Mouse (Mus musculus) embryonic fibroblast, embryonic 13.5 days (primary cell): ENCODE data around the gene Sorcs2.

Experiments used
- CTCF ChIP-seq: IDR thresholded peaks from 2 replicates; pipeline ENCODE4 v1.5.1; 2011; ENCODE audit warnings: mild to moderate bottlenecking, control low read depth, low read length, moderate library complexity, borderline replicate concordance; ENCODE audit not compliant: insufficient read depth
- POLR2A ChIP-seq: IDR thresholded peaks from 2 replicates; pipeline ENCODE4 v1.6.1; 2011; ENCODE audit warnings: low read depth, mild to moderate bottlenecking, control low read depth, low read length, moderate library complexity

DNA sequence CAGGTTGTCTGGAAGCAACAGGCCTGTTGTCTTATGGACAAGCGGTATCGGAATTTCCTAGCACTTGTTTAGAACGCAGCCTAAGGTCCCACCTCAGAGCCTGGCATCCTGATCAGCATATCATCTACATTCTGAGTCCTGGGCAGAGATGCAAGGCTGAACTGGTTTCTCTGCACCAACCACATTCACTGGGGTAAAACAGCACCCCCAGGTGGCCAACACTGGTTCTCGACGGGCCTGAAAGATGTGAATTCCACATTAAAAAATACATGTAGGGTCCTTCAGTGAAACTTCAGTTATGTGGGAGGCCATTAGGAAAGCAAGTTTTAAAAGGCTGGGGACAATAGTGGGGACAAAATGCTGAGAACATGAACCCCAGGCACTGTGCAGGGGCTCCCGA, 174.2 kb downstream of the Sorcs2 start:
- no peak for TF ChIP-seq CTCF
- no peak for TF ChIP-seq POLR2A
